Mouse (Mus musculus): ENCODE results near the gene Slc25a34.

Slc25a34 gene

DNA sequence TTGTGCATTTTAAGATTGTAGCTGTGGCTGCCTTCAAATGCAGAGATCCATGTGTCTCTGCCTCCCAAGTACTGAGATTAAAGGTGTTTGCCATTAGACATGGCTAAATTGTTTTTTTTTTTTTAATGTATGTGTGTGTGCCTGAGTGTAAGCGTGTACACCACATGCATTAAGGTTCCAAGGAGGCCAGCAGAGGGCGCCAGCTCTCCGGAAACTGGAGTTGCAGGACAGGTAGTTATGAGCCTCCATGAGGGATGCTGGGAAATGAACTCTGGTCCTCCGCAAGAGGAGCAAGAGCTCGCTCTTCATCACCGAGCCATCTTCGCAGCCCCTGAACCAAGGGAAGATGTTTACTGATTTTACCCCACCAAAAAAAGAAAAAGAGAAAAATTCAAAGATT lies 46.7 kb downstream of the Slc25a34 start:
- H3K4me3 ChIP-seq (replicated peaks; ENCODE audit: low read length) = 0 out of 2 replicates have a peak overlapping the region, but pooled peaks have one; percentile 17
- peaks cover 53% of the 10 kb centered on the region for H3K36me3 ChIP-seq (ENCODE audit: insufficient read depth, low read length)
- H3K4me1 ChIP-seq (replicated peaks; ENCODE audit: low read depth, low read length) = peaks cover 72% of the 10 kb centered on the region
- no peaks in the 10 kb centered on the region for H3K27me3 ChIP-seq (ENCODE audit: insufficient read depth, low read length)
- TF ChIP-seq POU5F1 (IDR thresholded peaks at IDR 0.05; ENCODE audit: borderline replicate concordance, low read length) (no peak), CTCF (conservative IDR thresholded peaks at IDR 0.05; ENCODE audit: low read length) (peak; percentile 74)
- no peaks in the 10 kb centered on the region for H3K9me3 ChIP-seq (ENCODE audit: low read length)

GRCm38 (mm10) chr4:141576404-141576803 lies 47.2 kb downstream of the Slc25a34 start:
- Histone ChIP-seq H3K36me3 (ENCODE audit: insufficient read depth, low read length) (peaks cover 49% of the 10 kb centered on the region), H3K4me3 (replicated peaks; ENCODE audit: low read length) (0 out of 2 replicates have a peak overlapping the region, but pooled peaks have one; percentile 17), H3K9me3 (ENCODE audit: low read length) (no peaks in the 10 kb centered on the region), H3K27me3 (ENCODE audit: insufficient read depth, low read length) (no peaks in the 10 kb centered on the region), H3K4me1 (replicated peaks; ENCODE audit: low read depth, low read length) (peaks cover 75% of the 10 kb centered on the region)
- no peak for TF ChIP-seq POU5F1 (IDR thresholded peaks at IDR 0.05; ENCODE audit: borderline replicate concordance, low read length)
- no peak for TF ChIP-seq NANOG (IDR thresholded peaks at IDR 0.05; ENCODE audit: borderline replicate concordance, low read length)
- TF ChIP-seq CTCF (conservative IDR thresholded peaks at IDR 0.05; ENCODE audit: low read length) = no peak

DNA sequence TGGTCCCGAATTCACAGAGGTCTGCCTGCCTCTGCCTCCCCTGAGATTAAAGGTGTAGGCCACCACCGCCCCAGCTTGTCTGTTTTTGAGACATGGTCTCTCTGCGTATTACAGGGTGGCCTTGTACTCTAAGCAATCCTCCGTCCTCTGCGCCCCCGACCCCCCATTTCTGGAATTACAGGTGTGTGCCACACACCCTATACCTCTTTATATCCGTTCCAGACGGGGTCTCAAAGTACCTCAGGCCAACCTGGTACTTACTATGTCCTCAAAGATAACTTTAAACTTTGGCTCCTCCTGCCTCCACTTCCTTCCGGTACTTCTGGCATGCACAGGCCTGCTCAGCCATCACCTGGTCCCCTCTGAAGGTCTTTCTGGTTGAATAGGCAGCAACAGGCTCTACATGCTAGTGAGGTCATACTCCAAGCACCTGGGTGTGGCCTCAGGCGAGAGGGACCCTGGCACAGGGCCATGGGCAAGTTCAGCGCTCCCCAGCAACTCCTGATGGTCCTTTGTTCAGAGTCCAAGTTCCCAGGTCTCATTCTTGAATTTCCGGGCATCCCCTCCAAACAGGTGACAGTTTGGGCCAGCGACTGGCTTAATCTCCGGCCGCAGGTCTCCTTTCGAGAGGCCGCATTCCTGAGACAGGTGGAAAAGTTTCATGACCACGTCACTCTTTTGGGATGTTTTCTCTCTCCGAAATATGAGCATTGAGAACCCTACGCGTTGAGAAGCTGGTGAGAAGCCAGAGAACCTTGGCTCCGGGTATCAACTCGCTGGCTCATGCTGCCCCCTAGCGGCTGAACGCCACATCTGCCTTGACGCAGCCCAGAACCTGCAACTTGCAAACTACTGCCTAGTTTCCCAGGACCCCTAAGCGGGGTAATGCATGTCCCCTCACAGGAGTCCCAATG lies 48.6 kb downstream of the Slc25a34 start:
- H3K4me3 ChIP-seq (replicated peaks; ENCODE audit: low read length) = peak overlapping the region; percentile 75
- TF ChIP-seq NANOG (IDR thresholded peaks at IDR 0.05; ENCODE audit: borderline replicate concordance, low read length) (no peak), CTCF (conservative IDR thresholded peaks at IDR 0.05; ENCODE audit: low read length) (peak; percentile 89)
- H3K9me3 ChIP-seq (ENCODE audit: low read length) = no peaks in the 10 kb centered on the region
- H3K36me3 ChIP-seq (ENCODE audit: insufficient read depth, low read length) = peaks cover 35% of the 10 kb centered on the region
- H3K27me3 ChIP-seq (ENCODE audit: insufficient read depth, low read length) = no peaks in the 10 kb centered on the region
- peaks cover 75% of the 10 kb centered on the region for H3K4me1 ChIP-seq (replicated peaks; ENCODE audit: low read depth, low read length)

DNA sequence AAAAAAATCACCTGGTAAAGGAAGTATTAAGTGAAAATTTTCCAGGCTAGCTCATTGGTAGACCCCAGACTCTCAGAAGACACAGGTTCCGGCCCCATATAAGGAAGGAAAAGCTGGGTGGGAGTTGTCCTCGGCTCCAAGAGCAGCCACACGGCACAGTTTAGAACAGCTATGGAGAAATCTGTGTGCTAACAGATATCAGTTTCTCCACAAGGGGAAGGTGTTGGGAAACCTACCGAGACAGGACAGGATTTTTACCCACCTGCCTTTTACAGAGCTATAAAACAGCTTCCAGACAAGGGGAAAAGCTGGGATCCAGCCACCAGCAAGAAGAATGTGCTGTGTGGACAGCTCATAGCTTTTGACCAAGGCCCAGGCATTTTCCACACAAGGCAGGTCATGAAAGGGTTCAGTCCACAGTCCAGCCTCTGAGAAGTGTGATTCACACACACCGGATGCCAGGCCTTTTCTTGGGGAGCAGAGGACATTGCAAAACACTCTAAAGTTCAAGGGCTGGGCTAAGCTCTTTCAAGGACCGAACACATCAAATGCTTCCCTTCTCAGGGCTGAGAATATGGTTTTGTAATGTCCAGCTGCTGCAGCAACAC lies 50.2 kb downstream of the Slc25a34 start:
- Histone ChIP-seq H3K36me3 (ENCODE audit: insufficient read depth, low read length) (peaks cover 20% of the 10 kb centered on the region), H3K4me3 (replicated peaks; ENCODE audit: low read length) (peak overlapping the region; percentile 75), H3K9me3 (ENCODE audit: low read length) (no peaks in the 10 kb centered on the region), H3K27me3 (ENCODE audit: insufficient read depth, low read length) (no peaks in the 10 kb centered on the region), H3K4me1 (replicated peaks; ENCODE audit: low read depth, low read length) (peaks cover 83% of the 10 kb centered on the region)
- TF ChIP-seq POU5F1 (IDR thresholded peaks at IDR 0.05; ENCODE audit: borderline replicate concordance, low read length) = no peak
- TF ChIP-seq CTCF (conservative IDR thresholded peaks at IDR 0.05; ENCODE audit: low read length) = no peak
- TF ChIP-seq NANOG (IDR thresholded peaks at IDR 0.05; ENCODE audit: borderline replicate concordance, low read length) = no peak

GRCm38 (mm10) chr4:141572668-141573358 lies 50.8 kb downstream of the Slc25a34 start:
- peak overlapping the region; percentile 75 for H3K4me3 ChIP-seq (replicated peaks; ENCODE audit: low read length)
- peaks cover 19% of the 10 kb centered on the region for H3K36me3 ChIP-seq (ENCODE audit: insufficient read depth, low read length)
- no peak for TF ChIP-seq CTCF (conservative IDR thresholded peaks at IDR 0.05; ENCODE audit: low read length)
- no peak for TF ChIP-seq NANOG (IDR thresholded peaks at IDR 0.05; ENCODE audit: borderline replicate concordance, low read length)
- TF ChIP-seq POU5F1 (IDR thresholded peaks at IDR 0.05; ENCODE audit: borderline replicate concordance, low read length) = no peak
- H3K27me3 ChIP-seq (ENCODE audit: insufficient read depth, low read length) = no peaks in the 10 kb centered on the region
- H3K9me3 ChIP-seq (ENCODE audit: low read length) = no peaks in the 10 kb centered on the region
- H3K4me1 ChIP-seq (replicated peaks; ENCODE audit: low read depth, low read length) = peaks cover 86% of the 10 kb centered on the region

DNA sequence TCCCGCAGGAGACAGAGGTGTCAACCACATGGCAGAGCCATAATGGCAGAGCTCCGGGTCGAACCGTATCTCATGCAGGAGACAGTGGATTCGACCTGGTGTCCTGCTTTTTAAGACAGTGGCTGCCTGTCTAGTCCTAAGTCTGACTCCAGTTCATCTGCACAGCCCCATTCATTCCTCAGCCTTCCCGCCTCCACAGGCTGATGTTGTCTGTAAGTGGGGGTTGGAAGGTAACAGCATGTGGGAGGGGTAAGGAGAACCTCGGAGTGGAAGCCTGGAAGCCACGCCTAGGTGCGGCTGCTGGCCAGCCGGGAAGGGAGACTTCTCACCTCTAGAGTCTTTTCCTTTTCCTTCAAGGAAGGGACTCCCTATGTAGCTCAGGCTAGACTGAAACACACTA lies 51.7 kb downstream of the Slc25a34 start:
- peaks cover 86% of the 10 kb centered on the region for H3K4me1 ChIP-seq (replicated peaks; ENCODE audit: low read depth, low read length)
- no peak for TF ChIP-seq CTCF (conservative IDR thresholded peaks at IDR 0.05; ENCODE audit: low read length)
- TF ChIP-seq NANOG (IDR thresholded peaks at IDR 0.05; ENCODE audit: borderline replicate concordance, low read length) = no peak
- no peak for TF ChIP-seq POU5F1 (IDR thresholded peaks at IDR 0.05; ENCODE audit: borderline replicate concordance, low read length)
- H3K27me3 ChIP-seq (ENCODE audit: insufficient read depth, low read length) = no peaks in the 10 kb centered on the region
- peaks cover 17% of the 10 kb centered on the region for H3K36me3 ChIP-seq (ENCODE audit: insufficient read depth, low read length)
- H3K9me3 ChIP-seq (ENCODE audit: low read length) = no peaks in the 10 kb centered on the region
- H3K4me3 ChIP-seq (replicated peaks; ENCODE audit: low read length) = peak overlapping the region; percentile 75

- Histone ChIP-seq H3K9me3 (ENCODE audit: low read length) (no peaks in the 10 kb centered on the region), H3K27me3 (ENCODE audit: insufficient read depth, low read length) (no peaks in the 10 kb centered on the region), H3K4me1 (replicated peaks; ENCODE audit: low read depth, low read length) (peaks cover 86% of the 10 kb centered on the region), H3K36me3 (ENCODE audit: insufficient read depth, low read length) (peaks cover 13% of the 10 kb centered on the region), H3K4me3 (replicated peaks; ENCODE audit: low read length) (peak overlapping the region; percentile 75)
- no peak for TF ChIP-seq NANOG (IDR thresholded peaks at IDR 0.05; ENCODE audit: borderline replicate concordance, low read length)
- no peak for TF ChIP-seq CTCF (conservative IDR thresholded peaks at IDR 0.05; ENCODE audit: low read length)
- TF ChIP-seq POU5F1 (IDR thresholded peaks at IDR 0.05; ENCODE audit: borderline replicate concordance, low read length) = no peak
These were observed 52.3 kb downstream of the Slc25a34 start for GRCm38 (mm10) chr4:141571337-141571739.

DNA sequence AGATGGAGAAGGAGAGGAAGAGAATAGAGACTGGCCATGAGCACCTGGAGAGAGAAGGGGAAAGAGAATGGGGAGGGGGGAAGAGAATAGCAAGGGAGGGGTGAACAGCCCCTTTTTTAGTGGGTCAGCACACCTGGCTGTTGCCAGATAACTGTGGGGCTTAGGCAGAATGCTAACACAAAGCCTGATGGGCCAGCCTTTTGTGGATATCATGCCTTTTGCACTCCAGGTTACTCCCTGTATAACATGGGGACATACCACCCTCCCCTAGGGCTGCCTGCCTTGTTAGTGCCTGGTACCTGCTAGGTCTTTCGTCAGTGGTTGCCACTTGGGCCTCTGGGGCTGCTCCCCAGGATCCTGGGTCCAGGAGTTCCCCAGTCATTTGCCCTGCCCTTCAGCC lies 52.8 kb downstream of the Slc25a34 start:
- TF ChIP-seq NANOG (IDR thresholded peaks at IDR 0.05; ENCODE audit: borderline replicate concordance, low read length) (no peak), POU5F1 (IDR thresholded peaks at IDR 0.05; ENCODE audit: borderline replicate concordance, low read length) (no peak), CTCF (conservative IDR thresholded peaks at IDR 0.05; ENCODE audit: low read length) (no peak)
- H3K36me3 ChIP-seq (ENCODE audit: insufficient read depth, low read length) = peaks cover 13% of the 10 kb centered on the region
- peaks cover 86% of the 10 kb centered on the region for H3K4me1 ChIP-seq (replicated peaks; ENCODE audit: low read depth, low read length)
- peak overlapping the region; percentile 75 for H3K4me3 ChIP-seq (replicated peaks; ENCODE audit: low read length)
- H3K9me3 ChIP-seq (ENCODE audit: low read length) = no peaks in the 10 kb centered on the region
- H3K27me3 ChIP-seq (ENCODE audit: insufficient read depth, low read length) = no peaks in the 10 kb centered on the region

All from E14TG2a.4 (cell line).